Mouse (Mus musculus) midbrain, postnatal 0 days (tissue): ENCODE measurements around the gene Fam78a. TPM values are rescaled to one million over a fixed set of nuclear protein-coding genes. Genes with fewer than 3 reads are reported as not detected.
A peak's percentile ranks its signal among the peaks of the same experiment; 100 is the strongest.

Source experiments
- ATAC-seq: fragments of 200-750 bp; cut with Nextera tagmentation; 2 replicates; pipeline ENCODE4 v1.8.0; 2017; ENCODE audit warnings: moderate number of reproducible peaks, mild to moderate bottlenecking, moderate TSS enrichment, moderate library complexity; ENCODE audit not compliant: low FRiP score
- DNase-seq: peaks from one replicate; pipeline ENCODE4 v3.0.0-alpha.2; 2015; ENCODE audit warnings: low spot score
- H3K27ac ChIP-seq: fragments of 300-500 bp; sonication (generic); 2 replicates; pipeline ENCODE4 v1.5.1; 2014; ENCODE audit warnings: low read depth, mild to moderate bottlenecking, low read length, mixed read lengths
- H3K27me3 ChIP-seq: fragments of 300-500 bp; sonication (generic); 2 replicates; pipeline ENCODE4 v1.6.1; 2014; ENCODE audit warnings: low read length, control low read depth, mixed read lengths; ENCODE audit not compliant: insufficient read depth
- H3K36me3 ChIP-seq: fragments of 300-500 bp; sonication (generic); 2 replicates; pipeline ENCODE4 v1.6.1; 2014; ENCODE audit warnings: low read length, control low read depth, mixed read lengths; ENCODE audit not compliant: insufficient read depth
- H3K4me1 ChIP-seq: fragments of 300-500 bp; sonication (generic); 2 replicates; pipeline ENCODE4 v1.6.1; 2014; ENCODE audit warnings: mild to moderate bottlenecking, control low read depth, antibody characterized with exemption, low read length, mixed read lengths; ENCODE audit not compliant: insufficient read depth
- H3K4me2 ChIP-seq: fragments of 300-500 bp; sonication (generic); 2 replicates; pipeline ENCODE4 v1.6.1; 2014; ENCODE audit warnings: low read depth, mild to moderate bottlenecking, low read length, mixed read lengths; ENCODE audit not compliant: poor library complexity, severe bottlenecking
- H3K4me3 ChIP-seq: fragments of 300-500 bp; sonication (generic); 2 replicates; pipeline ENCODE4 v1.5.1; 2014; ENCODE audit warnings: low read depth, mild to moderate bottlenecking, low read length, moderate library complexity
- H3K9ac ChIP-seq: fragments of 300-500 bp; sonication (generic); replicated peaks from 2 replicates; pipeline ENCODE4 v1.6.1; 2014; ENCODE audit warnings: mild to moderate bottlenecking, low read length, moderate library complexity, mixed read lengths; ENCODE audit not compliant: poor library complexity, severe bottlenecking
- H3K9me3 ChIP-seq: fragments of 300-500 bp; sonication (generic); 2 replicates; pipeline ENCODE4 v1.6.1; 2016; ENCODE audit warnings: low read length, control low read depth
- CTCF ChIP-seq: IDR thresholded peaks from 2 replicates; pipeline ENCODE4 v1.5.1; 2016; ENCODE audit warnings: antibody characterized with exemption, mild to moderate bottlenecking
- WGBS: fragments of 180-500 bp; shearing (Covaris S2); extraction: QIAGEN DNeasy Blood & Tissue Kit; methylation state at CpG from one replicate; pipeline ENCODE4 v1.1.7; 2014; 5-methylcytosine and 5-hydroxymethylcytosine counted together
- polyA plus RNA-seq: library from polyadenylated mRNA; unstranded; fragments of >200 nt; fragmentation: Nextera tagmentation; extraction: Ambion mirVana; gene quantifications from 2 replicates; pipeline ENCODE4 v1.2.1, GENCODE M21; 2015
- total RNA-seq: library from RNA; depleted of rRNA; stranded (reverse); fragments of >200 nt; gene quantifications from 2 replicates; pipeline ENCODE4 v1.2.3, GENCODE M21; 2014

Fam78a gene
- total and polyA plus RNA-seq, 2 experiments from 2014 or later, result 0.35 to 0.77 TPM

DNA sequence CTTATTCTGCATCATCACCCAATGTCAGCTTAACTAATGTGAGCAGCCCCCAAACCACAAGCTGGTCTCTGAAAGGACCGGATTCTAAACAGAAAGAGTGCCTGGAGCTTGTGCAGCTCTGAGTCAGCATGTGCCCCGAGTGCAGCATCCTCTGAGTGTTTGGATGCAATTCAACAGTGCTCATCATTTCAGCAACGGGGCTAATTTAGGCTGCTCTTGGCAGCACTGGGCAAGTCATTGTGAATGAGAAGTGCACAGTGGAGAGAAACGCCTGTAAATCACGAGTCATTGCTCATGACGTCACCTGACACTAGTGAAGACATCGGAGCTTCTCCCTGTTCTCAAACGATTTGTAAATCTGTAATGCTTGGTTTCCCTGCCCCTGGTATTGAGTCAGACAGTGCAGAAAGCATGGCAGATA lies 46.0 kb downstream of the Fam78a start:
- Histone ChIP-seq H3K4me3 (no peak overlapping the region), H3K9ac (no peak overlapping the region), H3K4me1 (no peaks in the 10 kb centered on the region), H3K9me3 (no peaks in the 10 kb centered on the region), H3K27me3 (no peaks in the 10 kb centered on the region), H3K36me3 (peaks cover 52% of the 10 kb centered on the region), H3K27ac (no peak overlapping the region), H3K4me2 (no peak overlapping the region)
- WGBS, result 77% methylated on average over 8 of the region's 8 CpGs
- DNase-seq (peak; percentile 49), ATAC-seq (no peak)
- no peak for TF ChIP-seq CTCF

DNA sequence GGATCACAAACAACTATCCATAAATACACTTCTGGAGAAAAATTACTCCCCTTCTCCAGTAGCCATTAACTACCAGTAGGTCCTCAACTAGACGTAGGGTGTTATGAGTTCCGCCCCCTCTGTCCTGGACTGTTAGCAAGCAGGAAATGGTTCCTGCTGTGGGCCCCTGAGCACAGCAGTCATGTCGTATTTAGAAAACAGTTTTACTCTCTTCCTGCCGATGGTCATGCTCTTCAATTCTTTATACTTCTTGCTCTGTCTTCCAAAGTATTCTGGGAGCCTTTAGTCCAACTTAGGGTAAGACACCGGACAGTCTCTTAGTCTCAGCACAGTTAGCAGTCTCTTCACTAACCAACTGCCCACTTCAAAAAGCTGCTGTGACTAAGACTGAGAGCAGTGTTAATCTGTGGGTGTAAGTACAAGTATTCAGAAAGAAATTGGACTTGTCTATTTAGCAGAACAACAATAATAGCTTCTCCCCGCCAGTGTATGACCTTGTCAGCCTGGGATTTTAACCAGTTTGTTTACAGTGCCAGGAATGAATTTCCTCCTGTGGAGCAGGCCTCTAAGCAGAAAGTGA lies 47.3 kb downstream of the Fam78a start:
- Histone ChIP-seq H3K9ac (no peak overlapping the region), H3K9me3 (no peaks in the 10 kb centered on the region), H3K27ac (no peak overlapping the region), H3K4me1 (no peaks in the 10 kb centered on the region), H3K4me3 (no peak overlapping the region), H3K4me2 (no peak overlapping the region), H3K27me3 (no peaks in the 10 kb centered on the region), H3K36me3 (peaks cover 59% of the 10 kb centered on the region)
- no peak for TF ChIP-seq CTCF
- DNase-seq (no peak), ATAC-seq (no peak)
- WGBS, result 82% methylated on average over 6 of the region's 6 CpGs

DNA sequence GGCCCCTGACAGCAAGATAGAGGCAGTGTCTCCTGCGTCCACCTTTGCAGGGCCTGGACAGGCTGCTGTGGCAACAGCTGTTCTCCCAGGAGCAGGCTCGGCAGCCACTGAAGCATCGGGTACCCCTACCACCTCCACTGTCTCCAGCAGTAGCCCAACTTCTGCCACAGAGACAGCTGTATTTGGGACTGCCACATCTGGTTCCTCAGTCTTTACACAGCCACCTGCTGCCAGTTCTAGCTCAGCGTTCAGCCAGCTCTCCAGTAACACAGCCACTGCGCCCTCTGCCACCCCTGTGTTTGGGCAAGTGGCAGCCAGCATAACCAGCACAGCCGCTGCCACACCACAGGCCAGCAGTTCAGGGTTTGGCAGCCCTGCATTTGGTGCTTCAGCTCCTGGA lies 50.5 kb downstream of the Fam78a start:
- no peak for TF ChIP-seq CTCF

DNA sequence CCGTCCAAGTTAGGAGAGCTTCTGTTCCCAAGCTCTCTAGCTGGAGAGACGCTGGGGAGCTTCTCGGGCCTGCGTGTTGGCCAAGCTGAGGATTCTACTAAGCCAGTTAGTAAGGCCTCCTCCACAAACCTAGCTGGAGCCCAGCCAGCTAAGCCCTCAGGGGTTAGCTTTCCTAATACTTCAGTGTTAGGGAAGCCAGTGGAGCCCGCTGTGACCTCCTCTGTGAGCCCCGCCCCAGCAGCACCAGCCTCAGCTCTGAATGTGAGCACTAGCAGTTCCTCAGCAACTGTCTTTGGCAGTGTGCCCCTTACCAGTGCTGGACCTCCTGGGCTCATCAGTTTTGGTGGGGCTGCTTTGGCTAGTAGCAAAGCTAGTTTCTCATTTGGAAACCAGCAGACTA lies 51.2 kb downstream of the Fam78a start:
- TF ChIP-seq CTCF, result no peak
- no peaks in the 10 kb centered on the region for H3K27me3 ChIP-seq
- no peak for ATAC-seq
- H3K4me2 ChIP-seq, result no peak overlapping the region
- H3K9me3 ChIP-seq, result no peaks in the 10 kb centered on the region
- H3K4me1 ChIP-seq, result no peaks in the 10 kb centered on the region
- H3K4me3 ChIP-seq, result no peak overlapping the region
- H3K27ac ChIP-seq, result no peak overlapping the region
- H3K36me3 ChIP-seq, result peaks cover 58% of the 10 kb centered on the region
- H3K9ac ChIP-seq, result no peak overlapping the region
- DNase-seq, result peak; percentile 50
- WGBS, result 78% methylated on average over 6 of the region's 6 CpGs

More for the DNA sequence above, 50.5 kb downstream of the Fam78a start:
- 97% methylated on average over 6 of the region's 6 CpGs for WGBS
- no peaks in the 10 kb centered on the region for H3K9me3 ChIP-seq
- no peak overlapping the region for H3K4me2 ChIP-seq
- H3K36me3 ChIP-seq, result peaks cover 61% of the 10 kb centered on the region
- no peak for DNase-seq
- no peak for ATAC-seq
- H3K4me3 ChIP-seq, result no peak overlapping the region
- H3K4me1 ChIP-seq, result no peaks in the 10 kb centered on the region
- no peak overlapping the region for H3K9ac ChIP-seq
- H3K27me3 ChIP-seq, result no peaks in the 10 kb centered on the region
- no peak overlapping the region for H3K27ac ChIP-seq

DNA sequence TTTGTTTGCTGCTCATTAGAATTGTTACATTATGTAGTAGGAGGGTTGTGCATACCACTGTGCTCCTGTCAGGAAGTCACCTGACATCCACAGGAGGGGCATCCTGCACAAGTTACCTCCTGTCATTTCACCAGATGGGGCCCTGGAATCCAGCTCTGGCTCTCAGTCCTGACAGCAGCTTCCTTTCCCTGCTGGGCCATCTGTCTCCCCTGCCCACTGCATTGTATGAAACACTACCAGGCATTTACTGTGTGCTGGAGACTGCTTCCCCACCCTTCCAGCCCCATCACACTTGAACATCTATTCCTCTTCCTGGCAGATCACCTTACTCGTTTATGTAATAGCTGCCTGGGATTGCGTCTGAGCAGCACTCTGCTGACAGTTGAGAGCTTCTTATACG lies 55.0 kb downstream of the Fam78a start:
- Histone ChIP-seq H3K4me1 (no peaks in the 10 kb centered on the region), H3K4me3 (no peak overlapping the region), H3K27me3 (no peaks in the 10 kb centered on the region), H3K9ac (no peak overlapping the region), H3K27ac (no peak overlapping the region), H3K36me3 (peaks cover 59% of the 10 kb centered on the region), H3K4me2 (no peak overlapping the region), H3K9me3 (no peaks in the 10 kb centered on the region)
- DNase-seq, result peak; percentile 53
- no peak for TF ChIP-seq CTCF
- no peak for ATAC-seq
- 87% methylated on average over 3 of the region's 3 CpGs for WGBS

DNA sequence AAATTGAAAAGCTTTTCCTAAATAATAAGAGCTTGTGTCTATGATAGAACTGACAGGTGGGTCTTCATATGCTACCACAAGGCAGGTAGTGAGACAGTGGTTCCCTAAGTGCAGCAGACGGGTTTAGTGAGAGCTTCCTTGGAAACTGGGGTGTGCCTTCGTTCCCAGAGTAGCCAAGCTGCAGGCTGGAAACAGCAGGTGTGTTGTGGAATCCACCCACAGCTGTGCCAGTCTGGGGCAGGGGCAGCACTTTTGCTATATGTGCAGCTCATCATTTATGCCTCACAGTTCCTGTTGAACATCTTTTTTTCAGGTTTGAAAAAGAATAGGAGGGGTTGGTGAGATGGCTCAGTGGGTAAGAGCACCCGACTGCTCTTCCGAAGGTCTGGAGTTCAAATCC lies 60.3 kb downstream of the Fam78a start:
- Histone ChIP-seq H3K36me3 (peaks cover 57% of the 10 kb centered on the region), H3K27me3 (no peaks in the 10 kb centered on the region), H3K4me3 (no peak overlapping the region), H3K27ac (no peak overlapping the region), H3K9me3 (no peaks in the 10 kb centered on the region), H3K4me2 (no peak overlapping the region), H3K4me1 (no peaks in the 10 kb centered on the region), H3K9ac (no peak overlapping the region)
- TF ChIP-seq CTCF, result no peak
- ATAC-seq (no peak), DNase-seq (no peak)
- WGBS, result 97% methylated on average over 4 of the region's 4 CpGs
